Mouse (Mus musculus): ENCODE measurements around the gene Itpr1. TPM values are rescaled to one million over a fixed set of nuclear protein-coding genes. Genes with fewer than 3 reads are reported as not detected.
"Not testable (repeated sequence)": the region's sequence is repeated elsewhere in the genome, so short reads cannot be mapped to it uniquely, and the experiment has no call there.

Itpr1 gene
- polyA plus RNA-seq, 1 experiment = not detected

DNA sequence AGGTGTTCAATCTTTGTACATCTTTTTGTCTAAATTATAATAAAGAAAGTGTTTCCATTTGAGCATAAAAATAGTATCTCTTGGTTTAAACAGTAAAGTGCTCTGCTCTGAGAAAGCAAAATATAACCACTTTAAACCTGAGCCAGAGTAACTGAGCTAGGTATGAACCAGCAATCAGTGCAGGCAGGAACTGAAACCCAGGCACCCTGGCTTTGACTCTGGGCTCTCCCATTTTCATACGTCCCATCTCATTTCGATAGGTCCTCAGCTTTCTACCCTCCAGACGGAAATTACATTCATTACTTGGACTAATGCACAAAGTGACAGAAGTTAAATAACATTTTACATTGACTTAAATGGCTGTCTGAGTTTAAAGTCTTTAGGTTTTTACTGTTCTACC, 335.5 kb downstream of the Itpr1 start:
- TF ChIP-seq POLR2A (IDR thresholded peaks at IDR 0.05; ENCODE audit: insufficient read depth, low read depth, low read length) (no peak), CTCF (IDR thresholded peaks at IDR 0.05; ENCODE audit: insufficient read depth, low read depth, low read length) (no peak)
- H3K4me1 ChIP-seq (ENCODE audit: control insufficient read depth, insufficient read depth, low read length) = peaks cover 2% of the 10 kb centered on the region; the same call in 1 of the 2 replicates
- no peak overlapping the region for H3K4me3 ChIP-seq (ENCODE audit: insufficient read depth, low read depth, low read length)
- no peak overlapping the region for H3K27ac ChIP-seq (ENCODE audit: insufficient read depth, low read depth, low read length)
- 96% methylated on average over 3 of the region's 3 CpGs for WGBS

DNA sequence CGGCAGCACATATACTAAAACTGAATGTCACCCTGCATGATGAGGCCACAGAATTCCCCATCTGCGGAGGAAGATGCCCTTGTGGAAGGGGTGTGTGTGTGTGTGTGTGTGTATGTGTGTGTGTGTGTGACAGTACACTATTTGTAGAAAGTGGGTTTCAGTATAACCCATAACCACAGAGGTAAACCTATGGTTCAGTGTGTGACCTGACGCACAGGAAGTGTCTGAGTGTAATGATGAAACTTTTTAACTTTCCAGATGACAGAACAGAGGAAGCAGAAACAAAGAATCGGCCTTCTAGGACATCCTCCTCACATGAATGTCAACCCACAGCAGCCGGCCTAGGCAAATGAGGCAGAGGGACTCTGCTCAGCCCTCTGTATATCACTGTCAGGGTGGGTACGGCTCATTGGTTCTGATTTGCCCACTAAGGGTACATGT, 336.6 kb downstream of the Itpr1 start:
- WGBS = 76% methylated on average over 6 of the region's 6 CpGs
- no peak overlapping the region for H3K27ac ChIP-seq (ENCODE audit: insufficient read depth, low read depth, low read length)
- TF ChIP-seq POLR2A (IDR thresholded peaks at IDR 0.05; ENCODE audit: insufficient read depth, low read depth, low read length) (no peak), CTCF (IDR thresholded peaks at IDR 0.05; ENCODE audit: insufficient read depth, low read depth, low read length) (no peak)
- H3K4me1 ChIP-seq (ENCODE audit: control insufficient read depth, insufficient read depth, low read length) = peaks cover 2% of the 10 kb centered on the region; the same call in 1 of the 2 replicates
- H3K4me3 ChIP-seq (ENCODE audit: insufficient read depth, low read depth, low read length) = no peak overlapping the region

DNA sequence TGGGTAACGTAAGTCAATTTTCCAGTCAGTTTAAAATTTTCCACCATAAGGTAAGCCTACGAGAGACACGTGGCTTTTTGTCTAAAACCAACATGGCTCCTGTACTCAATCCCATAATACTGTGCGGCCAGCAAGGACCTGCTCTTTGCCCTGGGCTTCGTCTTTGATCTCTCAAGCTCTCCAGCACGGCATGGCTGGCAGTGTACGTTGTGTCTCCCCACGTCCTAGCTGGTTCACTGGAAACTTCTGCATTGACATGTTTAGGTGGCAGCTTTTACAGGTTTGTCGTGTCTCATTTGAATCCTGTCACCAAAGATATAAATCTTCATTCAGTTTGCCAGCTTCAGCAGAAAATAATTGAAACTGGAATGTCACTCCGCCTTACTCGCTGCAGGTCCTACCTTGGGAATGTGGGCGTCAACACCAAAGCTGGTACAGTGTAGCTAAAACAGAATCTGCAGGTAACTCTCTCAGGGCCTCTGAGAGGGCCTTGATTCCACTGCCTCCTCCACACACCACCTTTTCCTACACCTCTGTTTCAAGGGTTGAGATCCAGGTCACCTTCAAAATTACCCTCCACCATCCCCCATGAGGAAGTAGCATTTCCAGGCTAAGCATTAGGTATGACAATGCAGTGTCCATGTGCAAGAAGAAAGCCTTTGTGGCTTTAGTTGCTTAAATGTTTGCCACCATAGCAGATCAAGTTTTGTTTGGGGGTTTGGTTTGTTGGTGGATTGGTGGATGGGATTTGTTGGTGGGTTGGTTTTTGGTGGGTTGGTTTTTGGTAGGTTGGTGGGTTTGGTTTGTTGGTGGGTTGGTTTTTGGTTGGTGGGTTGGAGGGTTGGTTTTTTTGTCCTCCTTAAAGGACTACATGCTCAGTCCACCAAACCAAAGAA, 339.1 kb downstream of the Itpr1 start:
- 97% methylated on average over 12 of the region's 12 CpGs for WGBS
- TF ChIP-seq CTCF (IDR thresholded peaks at IDR 0.05; ENCODE audit: insufficient read depth, low read depth, low read length) (no peak), POLR2A (IDR thresholded peaks at IDR 0.05; ENCODE audit: insufficient read depth, low read depth, low read length) (no peak)
- H3K4me3 ChIP-seq (ENCODE audit: insufficient read depth, low read depth, low read length) = no peak overlapping the region
- H3K27ac ChIP-seq (ENCODE audit: insufficient read depth, low read depth, low read length) = no peak overlapping the region
- H3K4me1 ChIP-seq (ENCODE audit: control insufficient read depth, insufficient read depth, low read length) = no peaks in the 10 kb centered on the region

GRCm38 (mm10) chr6:108553013-108553412, 340.1 kb downstream of the Itpr1 start:
- no peak overlapping the region for H3K4me3 ChIP-seq (ENCODE audit: insufficient read depth, low read depth, low read length)
- 86% methylated on average over 3 of the region's 3 CpGs for WGBS
- H3K4me1 ChIP-seq (ENCODE audit: control insufficient read depth, insufficient read depth, low read length) = no peaks in the 10 kb centered on the region
- no peak for TF ChIP-seq POLR2A (IDR thresholded peaks at IDR 0.05; ENCODE audit: insufficient read depth, low read depth, low read length)
- H3K27ac ChIP-seq (ENCODE audit: insufficient read depth, low read depth, low read length) = no peak overlapping the region

GRCm38 (mm10) chr6:108553536-108553935, 340.6 kb downstream of the Itpr1 start:
- WGBS = 97% methylated on average over 4 of the region's 4 CpGs
- no peaks in the 10 kb centered on the region for H3K4me1 ChIP-seq (ENCODE audit: control insufficient read depth, insufficient read depth, low read length)
- TF ChIP-seq POLR2A (IDR thresholded peaks at IDR 0.05; ENCODE audit: insufficient read depth, low read depth, low read length) (no peak), CTCF (IDR thresholded peaks at IDR 0.05; ENCODE audit: insufficient read depth, low read depth, low read length) (no peak)
- no peak overlapping the region for H3K4me3 ChIP-seq (ENCODE audit: insufficient read depth, low read depth, low read length)
- H3K27ac ChIP-seq (ENCODE audit: insufficient read depth, low read depth, low read length) = no peak overlapping the region

DNA sequence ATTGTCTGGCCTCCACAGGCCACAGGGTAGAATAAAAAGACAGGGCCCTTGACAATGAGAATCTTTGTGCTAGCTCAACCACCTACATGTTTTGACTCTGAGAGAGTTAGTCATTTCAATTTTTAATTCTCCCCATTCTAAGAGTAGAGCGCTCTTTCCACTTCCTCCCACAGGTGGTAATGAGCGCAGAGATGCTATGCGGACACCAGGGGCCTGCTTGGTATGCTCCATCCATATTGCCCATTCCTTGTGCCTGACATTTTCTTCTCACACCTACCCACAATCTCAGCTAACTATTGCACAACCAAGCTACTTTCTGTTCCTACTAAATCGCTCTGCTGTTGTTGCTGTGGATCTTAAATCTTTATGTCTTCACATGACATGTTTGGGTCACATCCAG, 341.5 kb downstream of the Itpr1 start:
- H3K27ac ChIP-seq (ENCODE audit: insufficient read depth, low read depth, low read length) = no peak overlapping the region
- no peaks in the 10 kb centered on the region for H3K4me1 ChIP-seq (ENCODE audit: control insufficient read depth, insufficient read depth, low read length)
- no peak overlapping the region for H3K4me3 ChIP-seq (ENCODE audit: insufficient read depth, low read depth, low read length)
- 93% methylated on average over 4 of the region's 4 CpGs for WGBS
- TF ChIP-seq CTCF (IDR thresholded peaks at IDR 0.05; ENCODE audit: insufficient read depth, low read depth, low read length) (no peak), POLR2A (IDR thresholded peaks at IDR 0.05; ENCODE audit: insufficient read depth, low read depth, low read length) (no peak)

DNA sequence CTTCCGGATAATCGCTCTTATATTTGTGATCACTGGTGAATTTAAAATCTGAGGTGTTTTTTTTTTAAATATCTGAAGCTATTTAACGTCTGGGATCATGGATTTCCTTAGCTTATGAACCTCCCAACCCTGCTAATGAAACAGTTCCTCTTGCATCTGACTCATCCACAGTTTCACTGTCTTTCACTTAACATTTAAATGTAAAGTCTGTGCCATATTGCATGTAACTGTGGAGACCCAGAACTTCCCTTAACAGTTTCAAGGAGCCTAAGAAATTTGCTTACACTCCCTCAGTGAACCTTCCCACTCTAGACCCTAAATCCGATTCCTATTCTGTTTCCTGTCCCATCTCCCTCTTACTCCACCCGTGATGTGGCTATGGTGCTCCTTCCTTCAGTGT, 342.0 kb downstream of the Itpr1 start:
- no peak overlapping the region for H3K27ac ChIP-seq (ENCODE audit: insufficient read depth, low read depth, low read length)
- no peak overlapping the region for H3K4me3 ChIP-seq (ENCODE audit: insufficient read depth, low read depth, low read length)
- no peak for TF ChIP-seq CTCF (IDR thresholded peaks at IDR 0.05; ENCODE audit: insufficient read depth, low read depth, low read length)
- TF ChIP-seq POLR2A (IDR thresholded peaks at IDR 0.05; ENCODE audit: insufficient read depth, low read depth, low read length) = no peak
- WGBS = 85% methylated on average over 5 of the region's 5 CpGs
- no peaks in the 10 kb centered on the region for H3K4me1 ChIP-seq (ENCODE audit: control insufficient read depth, insufficient read depth, low read length)

- TF ChIP-seq CTCF (IDR thresholded peaks at IDR 0.05; ENCODE audit: insufficient read depth, low read depth, low read length) (no peak), POLR2A (IDR thresholded peaks at IDR 0.05; ENCODE audit: insufficient read depth, low read depth, low read length) (no peak)
- Histone ChIP-seq H3K4me1 (ENCODE audit: control insufficient read depth, insufficient read depth, low read length) (no peaks in the 10 kb centered on the region), H3K27ac (ENCODE audit: insufficient read depth, low read depth, low read length) (no peak overlapping the region), H3K4me3 (ENCODE audit: insufficient read depth, low read depth, low read length) (no peak overlapping the region)
- 61% methylated on average over 4 of the region's 4 CpGs for WGBS
These were observed 344.9 kb downstream of the Itpr1 start for GRCm38 (mm10) chr6:108557576-108558322.

DNA sequence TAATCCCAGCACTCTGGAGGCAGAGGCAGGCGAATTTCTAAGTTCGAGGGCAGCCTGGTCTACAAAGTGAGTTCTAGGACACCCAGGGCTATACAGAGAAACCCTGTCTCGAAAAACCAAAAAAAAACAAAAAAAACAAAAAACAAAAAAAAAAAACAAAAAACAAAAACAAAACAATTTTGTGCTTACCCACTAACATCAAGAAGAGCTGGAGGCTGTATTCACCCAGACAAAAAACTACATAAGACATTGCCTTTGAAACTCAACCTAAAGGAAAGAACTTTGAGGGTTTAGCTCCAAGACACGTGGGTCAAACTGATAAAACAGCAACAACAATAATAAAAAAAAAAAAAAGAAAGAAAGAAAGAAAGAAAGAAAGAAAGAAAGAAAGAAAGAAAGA, 346.3 kb downstream of the Itpr1 start:
- WGBS = 94% methylated on average over 4 of the region's 4 CpGs
- not testable (repeated sequence) for H3K4me3 ChIP-seq (ENCODE audit: insufficient read depth, low read depth, low read length); H3K4me1 ChIP-seq (ENCODE audit: control insufficient read depth, insufficient read depth, low read length); H3K27ac ChIP-seq (ENCODE audit: insufficient read depth, low read depth, low read length)

Data from olfactory bulb, adult 2 months (tissue).